8 mouse cellular contexts compared by ENCODE assay signal in the genomic region with DNA sequence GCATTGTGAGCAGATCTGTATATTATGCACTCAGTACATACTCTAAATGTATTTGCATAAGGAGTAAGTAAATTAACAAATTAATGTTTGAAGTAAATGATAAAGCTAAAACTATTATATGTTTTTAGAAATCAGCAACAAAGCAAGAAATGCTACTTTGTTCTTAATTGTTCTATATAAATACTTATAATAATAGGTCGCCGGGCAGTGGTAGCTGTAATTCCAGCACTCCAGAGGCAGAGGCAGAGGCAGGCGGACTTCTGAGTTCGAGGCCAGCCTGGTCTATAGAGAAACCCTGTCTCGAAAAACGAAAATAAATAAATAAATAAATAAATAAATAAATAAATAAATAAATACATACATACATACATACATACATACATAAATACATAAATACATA.
DNase-seq lines count a peak whose midpoint lies in the region; ATAC-seq lines count a peak whose summit lies in the region.
"Not testable (repeated sequence)": the region's sequence is repeated elsewhere in the genome, so short reads cannot be mapped to it uniquely, and the experiment has no call there.

No protein-coding gene starts in this region.

- H3K4me1 ChIP-seq in forebrain, embryonic 10.5 days; heart, embryonic 12.5 days (replicated peaks); limb, embryonic 15.5 days; midbrain, embryonic 16.5 days (ENCODE audit: control insufficient read depth, insufficient read depth, low read length); stomach, embryonic 14.5 days (ENCODE audit: control insufficient read depth, insufficient read depth, low read length): not testable (repeated sequence)

- not testable (repeated sequence) for H3K4me3 ChIP-seq in forebrain, embryonic 10.5 days; heart, embryonic 12.5 days; limb, embryonic 15.5 days; midbrain, embryonic 16.5 days (ENCODE audit: low read depth, low read length); stomach, embryonic 14.5 days (ENCODE audit: low read depth, low read length)

- H3K4me2 ChIP-seq in heart, embryonic 12.5 days; limb, embryonic 15.5 days; midbrain, embryonic 16.5 days (ENCODE audit: low read length); stomach, embryonic 14.5 days (replicated peaks; ENCODE audit: low read depth, low read length): not testable (repeated sequence)

- H3K9ac ChIP-seq in heart, embryonic 12.5 days; limb, embryonic 15.5 days; midbrain, embryonic 16.5 days (ENCODE audit: low read depth, low read length); stomach, embryonic 14.5 days (replicated peaks; ENCODE audit: low read depth, low read length): not testable (repeated sequence)

- not testable (repeated sequence) for H3K27ac ChIP-seq in forebrain, embryonic 10.5 days; heart, embryonic 12.5 days (ENCODE audit: poor library complexity, severe bottlenecking); limb, embryonic 15.5 days; midbrain, embryonic 16.5 days (ENCODE audit: low read length); stomach, embryonic 14.5 days (ENCODE audit: low read length)

- H3K36me3 ChIP-seq in forebrain, embryonic 10.5 days (replicated peaks); heart, embryonic 12.5 days; limb, embryonic 15.5 days; midbrain, embryonic 16.5 days (ENCODE audit: control insufficient read depth, insufficient read depth, low read length); stomach, embryonic 14.5 days (ENCODE audit: control insufficient read depth, insufficient read depth, low read length): not testable (repeated sequence)

- 80% methylated on average over 6 of the region's 6 CpGs for WGBS in forebrain, embryonic 10.5 days
- WGBS in heart, embryonic 12.5 days, result 73% methylated on average over 6 of the region's 6 CpGs
- 78% methylated on average over 6 of the region's 6 CpGs for WGBS in limb, embryonic 15.5 days
- 81% methylated on average over 6 of the region's 6 CpGs for WGBS in midbrain, embryonic 16.5 days
- 80% methylated on average over 6 of the region's 6 CpGs for WGBS in stomach, embryonic 14.5 days

- H3K27me3 ChIP-seq in forebrain, embryonic 10.5 days (ENCODE audit: poor library complexity, severe bottlenecking); heart, embryonic 12.5 days (replicated peaks); limb, embryonic 15.5 days; midbrain, embryonic 16.5 days (ENCODE audit: control insufficient read depth, insufficient read depth, low read depth, low read length); stomach, embryonic 14.5 days (ENCODE audit: control insufficient read depth, insufficient read depth, low read length): not testable (repeated sequence)

- DNase-seq in CD8-positive naive resting alpha-beta T cell, adult 2 months (ENCODE audit: low read depth in 2 of 2, low spot score in 2 of 2), result peak; percentile 30 to 50
- peak; percentile 50 for DNase-seq in c-Kit-positive CD71-positive TER-119-negative erythroid progenitor cells, embryonic 14.5 days (ENCODE audit: low read depth)
- DNase-seq in forebrain, embryonic 10.5 days (ENCODE audit: extremely low spot score, low spot score), result peak; percentile 94
- DNase-seq in kidney, postnatal 10 days, result peak; percentile 81

- peak; percentile 86 for ATAC-seq in heart, embryonic 12.5 days (ENCODE audit: insufficient number of reproducible peaks, low FRiP score)
- ATAC-seq in limb, embryonic 15.5 days (ENCODE audit: insufficient number of reproducible peaks, low FRiP score, low TSS enrichment, low read depth), result peak; percentile 88
- ATAC-seq in midbrain, embryonic 16.5 days, result peak; percentile 75; the same call in 1 of the 2 replicates
- ATAC-seq in stomach, embryonic 14.5 days (ENCODE audit: insufficient number of reproducible peaks, insufficient read depth, low FRiP score, low read depth), result 0 out of 2 replicates have a peak, but pooled peaks have one; percentile 83

- H3K9me3 ChIP-seq in forebrain, embryonic 10.5 days; heart, embryonic 12.5 days (replicated peaks); limb, embryonic 15.5 days; midbrain, embryonic 16.5 days (replicated peaks; ENCODE audit: control insufficient read depth, low read length, poor library complexity, severe bottlenecking); stomach, embryonic 14.5 days (ENCODE audit: control insufficient read depth, low read depth, low read length): not testable (repeated sequence)

Comparison
In these comparisons a context has a peak if more than half of its experiments do, and no peak if none do; other contexts are left out.
1. DNase-seq: peak in every context shown above with its lines; median percentile 94 in forebrain, embryonic 10.5 days; 81 in kidney, postnatal 10 days; 50 in c-Kit-positive CD71-positive TER-119-negative erythroid progenitor cells, embryonic 14.5 days; 40 in CD8-positive naive resting alpha-beta T cell, adult 2 months.